Mouse (Mus musculus) liver, postnatal 0 days (tissue): ENCODE data around the gene Gas2. TPM values are rescaled to one million over a fixed set of nuclear protein-coding genes. Genes with fewer than 3 reads are reported as not detected.

Source experiments
- ATAC-seq: fragments of 200-750 bp; cut with Nextera tagmentation; 2 replicates; pipeline ENCODE4 v1.8.0; 2017; ENCODE audit warnings: mild to moderate bottlenecking, moderate library complexity
- DNase-seq: peaks from one replicate; pipeline ENCODE4 v3.0.0-alpha.2; 2016
- H3K27ac ChIP-seq: fragments of 300-500 bp; sonication (generic); 2 replicates; pipeline ENCODE4 v1.5.1; 2014; ENCODE audit warnings: antibody characterized with exemption, moderate library complexity, mild to moderate bottlenecking, low read depth
- H3K27me3 ChIP-seq: fragments of 300-500 bp; sonication (generic); 2 replicates; pipeline ENCODE4 v1.6.1; 2014; ENCODE audit warnings: low read length, control low read depth, mixed read lengths; ENCODE audit not compliant: insufficient read depth
- H3K36me3 ChIP-seq: fragments of 300-500 bp; sonication (generic); replicated peaks from 2 replicates; pipeline ENCODE4 v1.6.1; 2014; ENCODE audit warnings: mild to moderate bottlenecking, control low read depth, low read length, moderate library complexity, mixed read lengths; ENCODE audit not compliant: insufficient read depth
- H3K4me1 ChIP-seq: fragments of 300-500 bp; sonication (generic); 2 replicates; pipeline ENCODE4 v1.6.1; 2014; ENCODE audit warnings: antibody characterized with exemption, mild to moderate bottlenecking, control low read depth; ENCODE audit not compliant: insufficient read depth
- H3K4me2 ChIP-seq: fragments of 300-500 bp; sonication (generic); 2 replicates; pipeline ENCODE4 v1.6.1; 2014; ENCODE audit warnings: low read depth, mild to moderate bottlenecking, low read length, moderate library complexity, mixed read lengths
- H3K4me3 ChIP-seq: fragments of 300-500 bp; sonication (generic); 2 replicates; pipeline ENCODE4 v1.5.1; 2014; ENCODE audit warnings: low read depth, low read length
- H3K9ac ChIP-seq: fragments of 300-500 bp; sonication (generic); replicated peaks from 2 replicates; pipeline ENCODE4 v1.6.1; 2014; ENCODE audit warnings: mild to moderate bottlenecking, moderate library complexity
- H3K9me3 ChIP-seq: fragments of 300-500 bp; sonication (generic); 2 replicates; pipeline ENCODE4 v1.6.1; 2016; ENCODE audit warnings: mild to moderate bottlenecking, control low read depth, low read length, mixed read lengths
- CTCF ChIP-seq: sonication (generic); IDR thresholded peaks from 2 replicates; pipeline ENCODE4 v1.5.1; 2016; ENCODE audit warnings: antibody characterized with exemption, low read depth
- EP300 ChIP-seq: IDR thresholded peaks from 2 replicates; pipeline ENCODE4 v1.6.1; 2016; ENCODE audit warnings: antibody characterized with exemption, low read depth, mild to moderate bottlenecking
- WGBS: fragments of 180-500 bp; shearing (Covaris S2); extraction: QIAGEN DNeasy Blood & Tissue Kit; methylation state at CpG from one replicate; pipeline ENCODE4 v1.1.7; 2014; ENCODE audit not compliant: insufficient replicate concordance; 5-methylcytosine and 5-hydroxymethylcytosine counted together
- polyA plus RNA-seq: library from polyadenylated mRNA; unstranded; fragments of >200 nt; fragmentation: Nextera tagmentation; extraction: Ambion mirVana; gene quantifications from 2 replicates; pipeline ENCODE4 v1.2.1, GENCODE M21; 2015

The Gas2 gene
- polyA plus RNA-seq, 1 experiment from 2014 or later, result 6.1 TPM

- Histone ChIP-seq H3K36me3 (no peaks in the 10 kb centered on the region), H3K9ac (no peak overlapping the region), H3K4me1 (0 out of 2 replicates have a peak, but pooled peaks cover 3% of the 10 kb centered on the region), H3K27me3 (no peaks in the 10 kb centered on the region), H3K4me2 (no peak overlapping the region), H3K27ac (no peak overlapping the region), H3K9me3 (no peaks in the 10 kb centered on the region), H3K4me3 (no peak overlapping the region)
- no peak for DNase-seq
- ATAC-seq, result no peak
- TF ChIP-seq EP300, result no peak
- no peak for TF ChIP-seq CTCF
- WGBS, result 55% methylated on average over 4 of the region's 4 CpGs
Observed at GRCm38 (mm10) chr7:51893008-51893407, 31.2 kb downstream of the Gas2 start.

GRCm38 (mm10) chr7:51894133-51894801, 32.5 kb downstream of the Gas2 start:
- Histone ChIP-seq H3K27ac (no peak overlapping the region), H3K27me3 (no peaks in the 10 kb centered on the region), H3K4me1 (0 out of 2 replicates have a peak, but pooled peaks cover 3% of the 10 kb centered on the region), H3K36me3 (no peaks in the 10 kb centered on the region), H3K4me3 (no peak overlapping the region), H3K9me3 (no peaks in the 10 kb centered on the region), H3K9ac (no peak overlapping the region), H3K4me2 (no peak overlapping the region)
- 77% methylated on average over 4 of the region's 4 CpGs for WGBS
- TF ChIP-seq EP300 (no peak), CTCF (no peak)
- ATAC-seq (no peak), DNase-seq (no peak)

- no peak overlapping the region for H3K4me3 ChIP-seq
- H3K9me3 ChIP-seq, result no peaks in the 10 kb centered on the region
- H3K9ac ChIP-seq, result no peak overlapping the region
- no peaks in the 10 kb centered on the region for H3K36me3 ChIP-seq
- TF ChIP-seq EP300 (no peak), CTCF (no peak)
- DNase-seq, result no peak
- no peak for ATAC-seq
- no peaks in the 10 kb centered on the region for H3K27me3 ChIP-seq
- H3K4me2 ChIP-seq, result no peak overlapping the region
- 63% methylated on average over 2 of the region's 2 CpGs for WGBS
- H3K27ac ChIP-seq, result no peak overlapping the region
- 0 out of 2 replicates have a peak, but pooled peaks cover 3% of the 10 kb centered on the region for H3K4me1 ChIP-seq
Observed at GRCm38 (mm10) chr7:51894939-51895338, 33.1 kb downstream of the Gas2 start.

GRCm38 (mm10) chr7:51899066-51899465, 37.3 kb downstream of the Gas2 start:
- Histone ChIP-seq H3K4me1 (no peaks in the 10 kb centered on the region), H3K9me3 (no peaks in the 10 kb centered on the region), H3K27me3 (no peaks in the 10 kb centered on the region), H3K9ac (no peak overlapping the region), H3K4me3 (no peak overlapping the region), H3K4me2 (no peak overlapping the region), H3K27ac (no peak overlapping the region), H3K36me3 (no peaks in the 10 kb centered on the region)
- ATAC-seq, result no peak
- 69% methylated on average over 6 of the region's 6 CpGs for WGBS
- no peak for TF ChIP-seq EP300
- DNase-seq, result no peak

- Histone ChIP-seq H3K9me3 (no peaks in the 10 kb centered on the region), H3K36me3 (no peaks in the 10 kb centered on the region), H3K4me1 (no peaks in the 10 kb centered on the region), H3K27ac (no peak overlapping the region), H3K4me3 (no peak overlapping the region), H3K4me2 (no peak overlapping the region), H3K27me3 (no peaks in the 10 kb centered on the region), H3K9ac (no peak overlapping the region)
- DNase-seq (no peak), ATAC-seq (no peak)
- 81% methylated on average over 3 of the region's 3 CpGs for WGBS
- TF ChIP-seq CTCF, result no peak
- TF ChIP-seq EP300, result no peak
Observed at GRCm38 (mm10) chr7:51913292-51914050, 51.7 kb downstream of the Gas2 start.

GRCm38 (mm10) chr7:51914132-51914531, 52.3 kb downstream of the Gas2 start:
- Histone ChIP-seq H3K36me3 (no peaks in the 10 kb centered on the region), H3K4me1 (no peaks in the 10 kb centered on the region), H3K27ac (no peak overlapping the region), H3K4me2 (no peak overlapping the region), H3K27me3 (no peaks in the 10 kb centered on the region), H3K9ac (no peak overlapping the region), H3K9me3 (no peaks in the 10 kb centered on the region), H3K4me3 (no peak overlapping the region)
- ATAC-seq (no peak), DNase-seq (no peak)
- no peak for TF ChIP-seq EP300
- TF ChIP-seq CTCF, result no peak
- WGBS, result 70% methylated on average over 2 of the region's 2 CpGs
